10 mouse cellular contexts compared by ENCODE assay signal in genomic region chr4:139716477-139717169, GRCm38 (mm10).
A peak's percentile ranks its signal among the peaks of the same experiment; 100 is the strongest.
DNase-seq lines count a peak whose midpoint lies in the region.
"Had no signal": no experiment of that assay in that cellular context is flagged by ENCODE, and none has a peak within 500 bp of the region (broad histone marks: within the 10 kb centered on the region; RNA-seq: fewer than 3 reads in every experiment).

No protein-coding gene starts in this region.

- peak; percentile 94 for DNase-seq in 3T3-L1 (ENCODE audit: low read depth, low spot score)
- DNase-seq in NIH3T3 (ENCODE audit: low read depth), result peak; percentile 88
- peak; percentile 8 to 15 for DNase-seq in frontal cortex, postnatal 25 days (ENCODE audit: low spot score in 2 of 2)
- no peak for DNase-seq in limb, embryonic 10.5 days (ENCODE audit: low spot score)
- no peak for DNase-seq in embryonic facial prominence, embryonic 10.5 days (ENCODE audit: low spot score)
- no peak for DNase-seq in lung, postnatal 14 days
- DNase-seq in gastrocnemius, adult 18-20 months (ENCODE audit: low spot score), result no peak
- DNase-seq: heart, adult 2 months; kidney, postnatal 25 days; lung, adult 2 months had no signal

- 89% methylated on average over 10 of the region's 10 CpGs for WGBS in limb, embryonic 10.5 days
- 89% methylated on average over 10 of the region's 10 CpGs for WGBS in embryonic facial prominence, embryonic 10.5 days

- 0 out of 2 replicates have a peak overlapping the region, but pooled peaks have one; percentile 11 for H3K27ac ChIP-seq in limb, embryonic 10.5 days
- no peak overlapping the region for H3K27ac ChIP-seq in embryonic facial prominence, embryonic 10.5 days (replicated peaks)
- H3K27ac ChIP-seq: heart, adult 2 months had no signal

- H3K27me3 ChIP-seq in limb, embryonic 10.5 days (ENCODE audit: low read depth, poor library complexity, severe bottlenecking), result peaks cover 27% of the 10 kb centered on the region; the same call in 1 of the 2 replicates
- peaks cover 36% of the 10 kb centered on the region for H3K27me3 ChIP-seq in embryonic facial prominence, embryonic 10.5 days (replicated peaks; ENCODE audit: low read depth, poor library complexity, severe bottlenecking)

- no peak overlapping the region for H3K4me3 ChIP-seq in limb, embryonic 10.5 days
- no peak overlapping the region for H3K4me3 ChIP-seq in embryonic facial prominence, embryonic 10.5 days
- H3K4me3 ChIP-seq: heart, adult 2 months had no signal

- H3K36me3 ChIP-seq in limb, embryonic 10.5 days, result no peaks in the 10 kb centered on the region
- H3K36me3 ChIP-seq in embryonic facial prominence, embryonic 10.5 days (replicated peaks), result no peaks in the 10 kb centered on the region

- H3K4me1 ChIP-seq in limb, embryonic 10.5 days, result peaks cover 22% of the 10 kb centered on the region
- peaks cover 27% of the 10 kb centered on the region for H3K4me1 ChIP-seq in embryonic facial prominence, embryonic 10.5 days

- H3K9me3 ChIP-seq in limb, embryonic 10.5 days (replicated peaks), result no peaks in the 10 kb centered on the region
- H3K9me3 ChIP-seq in embryonic facial prominence, embryonic 10.5 days, result no peaks in the 10 kb centered on the region

Comparison
In these comparisons a context has a peak if more than half of its experiments do, and no peak if none do; other contexts are left out.
1. DNase-seq: peak in 3T3-L1 (single experiment), NIH3T3 (single experiment) and frontal cortex, postnatal 25 days (2 of 2); none in limb, embryonic 10.5 days (single experiment), embryonic facial prominence, embryonic 10.5 days (single experiment), lung, postnatal 14 days (single experiment) and gastrocnemius, adult 18-20 months (single experiment).